Comparison of ENCODE assay signal across 15 mouse cellular contexts in genomic region chr13:8352341-8352740, GRCm38 (mm10).
"Had no signal": no experiment of that assay in that cellular context is flagged by ENCODE, and none has a peak within 500 bp of the region (broad histone marks: within the 10 kb centered on the region; RNA-seq: fewer than 3 reads in every experiment).

No protein-coding gene starts in this region.

- H3K9me3 ChIP-seq: limb, embryonic 12.5 days; liver, embryonic 13.5 days; lung, embryonic 15.5 days; midbrain, embryonic 13.5 days; neural tube, embryonic 15.5 days had no signal

- ATAC-seq: liver, postnatal 0 days; midbrain, embryonic 13.5 days had no signal

- H3K27ac ChIP-seq: limb, embryonic 12.5 days; liver, embryonic 13.5 days; lung, embryonic 15.5 days; midbrain, embryonic 13.5 days; neural tube, embryonic 15.5 days had no signal

- H3K36me3 ChIP-seq: limb, embryonic 12.5 days; liver, embryonic 13.5 days; lung, embryonic 15.5 days; midbrain, embryonic 13.5 days; neural tube, embryonic 15.5 days had no signal

- DNase-seq: kidney, adult 18-20 months; kidney, postnatal 10 days; kidney, postnatal 4 days; liver; liver, embryonic 13.5 days; liver, postnatal 0 days; right cerebral cortex, postnatal 4 days; spleen, adult 18-20 months; thymus, adult 18-20 months; thymus, postnatal 14 days had no signal

- H3K27me3 ChIP-seq: limb, embryonic 12.5 days; liver, embryonic 13.5 days; lung, embryonic 15.5 days; midbrain, embryonic 13.5 days; neural tube, embryonic 15.5 days had no signal

- H3K4me3 ChIP-seq: limb, embryonic 12.5 days; liver, embryonic 13.5 days; lung, embryonic 15.5 days; midbrain, embryonic 13.5 days; myocyte; neural tube, embryonic 15.5 days had no signal

- H3K9ac ChIP-seq: limb, embryonic 12.5 days; liver, embryonic 13.5 days; liver, postnatal 0 days; lung, embryonic 15.5 days; midbrain, embryonic 13.5 days; neural tube, embryonic 15.5 days had no signal

- H3K4me2 ChIP-seq: limb, embryonic 12.5 days; liver, embryonic 13.5 days; lung, embryonic 15.5 days; midbrain, embryonic 13.5 days; neural tube, embryonic 15.5 days had no signal

- H3K4me1 ChIP-seq: limb, embryonic 12.5 days; liver, embryonic 13.5 days; lung, embryonic 15.5 days; midbrain, embryonic 13.5 days; neural tube, embryonic 15.5 days had no signal
